Mouse (Mus musculus) embryo, embryonic 10.5 days (tissue): ENCODE results near the gene Cfap65.
A peak's percentile ranks its signal among the peaks of the same experiment; 100 is the strongest.

ENCODE experiments used
- DNase-seq: peaks from one replicate; pipeline ENCODE4 v3.0.0-alpha.2; 2015; ENCODE audit warnings: low spot score

Gene Cfap65

DNA sequence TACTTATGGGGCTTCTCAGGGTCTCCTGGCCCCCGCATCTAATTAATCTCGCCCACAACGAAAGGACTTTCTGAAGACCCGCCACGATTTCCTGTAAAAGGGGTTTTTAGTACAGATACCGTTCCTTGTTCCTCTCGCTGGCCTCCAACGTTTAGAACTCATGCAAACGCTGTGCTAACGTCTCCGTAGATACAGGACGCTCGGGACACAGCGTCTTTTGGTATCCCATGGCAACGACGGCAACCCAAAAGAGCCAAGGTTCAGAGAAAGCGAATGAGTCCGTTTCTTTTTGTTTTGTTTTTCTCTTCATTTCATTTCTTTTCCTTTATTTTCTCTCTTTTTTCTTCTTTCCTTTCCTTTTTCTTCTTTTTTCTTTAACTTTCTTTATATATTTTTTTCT lies at the start of gene Cfap65:
TSS of gene Cfap65 (minus strand) at position 198 of the 400 bp plus-strand sequence.
- peak; percentile 77 for DNase-seq

DNA sequence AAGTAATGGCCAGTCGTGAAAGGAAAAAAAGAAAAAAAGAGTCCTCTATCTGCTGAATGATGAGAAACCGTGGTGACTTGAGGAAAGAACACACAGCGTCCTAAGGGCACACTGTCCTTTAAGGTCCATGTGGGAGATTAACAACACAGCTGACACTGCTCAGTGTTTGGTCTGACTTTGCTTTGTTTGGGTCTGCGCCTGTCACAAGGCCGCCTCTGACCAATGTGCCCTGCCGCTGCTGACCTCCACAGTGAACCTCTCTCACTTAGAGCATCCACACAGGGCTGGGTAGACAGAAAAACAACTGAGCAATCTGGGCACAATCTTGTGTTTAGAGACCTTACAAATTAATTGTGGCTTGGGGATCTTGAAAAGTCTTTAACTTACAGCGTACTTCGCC lies 41.6 kb upstream of the Cfap65 start:
- DNase-seq: peak; percentile 12

- no peak for DNase-seq
Observed at GRCm38 (mm10) chr1:74975936-74976335, 40.5 kb upstream of the Cfap65 start.

DNA sequence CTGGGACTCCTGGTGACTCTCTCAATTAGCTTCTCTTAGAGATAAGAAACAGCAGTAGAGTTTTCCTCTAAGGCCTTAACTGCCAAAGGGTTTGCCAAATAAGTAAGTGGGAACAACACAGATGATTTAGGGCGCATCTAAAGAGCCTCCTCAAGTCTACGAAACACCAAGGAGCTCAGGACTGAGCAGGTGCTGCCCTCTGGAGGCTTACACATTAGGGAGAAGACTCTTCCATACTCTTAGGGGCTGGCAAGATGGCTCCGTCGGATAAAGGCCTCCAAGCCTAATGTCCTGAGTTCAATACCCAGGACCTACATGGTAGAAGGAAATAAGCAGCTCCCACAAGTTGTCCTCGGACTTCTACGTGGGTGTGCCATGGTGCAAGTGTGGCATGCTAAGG lies 38.2 kb upstream of the Cfap65 start:
- DNase-seq: no peak

- no peak for DNase-seq
Observed at GRCm38 (mm10) chr1:74971353-74972050, 36.1 kb upstream of the Cfap65 start.

GRCm38 (mm10) chr1:74967962-74968580 lies 32.7 kb upstream of the Cfap65 start:
- DNase-seq: no peak

- DNase-seq: peak; percentile 94
Observed at GRCm38 (mm10) chr1:74964494-74965215, 29.3 kb upstream of the Cfap65 start.

- DNase-seq: no peak
Observed at GRCm38 (mm10) chr1:74962853-74963227, 27.4 kb upstream of the Cfap65 start.

DNA sequence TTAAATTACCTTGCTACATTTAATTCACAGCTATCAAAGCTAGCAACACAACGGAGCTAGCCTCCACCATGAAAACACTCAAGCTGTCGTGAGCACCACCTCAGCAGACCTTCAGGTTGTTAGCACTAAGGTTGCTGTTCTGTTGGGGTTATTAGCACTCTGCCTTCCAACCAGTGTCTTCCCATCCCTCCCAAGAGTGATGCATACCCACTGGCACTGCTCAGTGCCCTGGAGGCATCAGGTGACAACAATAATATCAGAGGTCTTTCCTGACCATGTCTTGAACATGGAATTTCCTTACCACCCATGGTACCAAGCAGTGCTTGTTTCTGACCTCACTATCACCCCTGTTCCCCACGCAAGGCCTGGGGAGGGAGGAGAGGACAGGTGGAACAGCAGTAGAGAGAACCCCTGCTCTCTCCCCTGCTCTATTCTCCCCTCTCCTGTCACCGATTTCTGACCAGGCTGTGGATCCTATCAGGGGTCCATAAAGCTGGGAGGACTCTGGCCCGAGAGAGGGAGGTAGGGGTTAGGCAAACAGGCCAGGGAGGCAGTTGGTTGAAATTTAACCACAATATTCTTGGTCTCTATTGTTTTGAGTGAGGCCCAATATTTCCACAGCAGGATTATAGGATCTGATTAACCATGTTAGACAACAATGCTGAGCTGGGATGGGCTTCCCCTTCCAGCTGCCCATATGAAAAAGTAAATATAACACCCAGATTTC lies 26.9 kb upstream of the Cfap65 start:
- no peak for DNase-seq

DNA sequence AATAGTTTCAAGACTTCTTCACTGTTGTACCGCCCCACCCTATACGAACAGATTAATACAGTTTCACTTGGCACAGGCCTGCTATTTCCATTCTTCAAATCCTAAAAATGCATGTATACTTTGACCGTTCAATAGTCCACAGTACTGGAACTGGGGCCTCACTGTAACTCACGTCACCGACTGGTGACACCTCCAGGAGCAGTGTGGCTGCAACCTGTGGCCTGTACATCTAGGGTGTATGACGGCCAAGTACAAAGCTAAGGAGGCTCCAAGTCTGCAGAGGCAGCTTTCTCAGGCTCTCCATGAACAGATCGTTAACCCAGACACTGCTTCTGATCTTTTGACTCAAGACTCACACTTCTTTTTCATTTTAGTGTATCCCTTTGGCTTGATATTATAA lies 26.3 kb upstream of the Cfap65 start:
- DNase-seq: no peak

DNA sequence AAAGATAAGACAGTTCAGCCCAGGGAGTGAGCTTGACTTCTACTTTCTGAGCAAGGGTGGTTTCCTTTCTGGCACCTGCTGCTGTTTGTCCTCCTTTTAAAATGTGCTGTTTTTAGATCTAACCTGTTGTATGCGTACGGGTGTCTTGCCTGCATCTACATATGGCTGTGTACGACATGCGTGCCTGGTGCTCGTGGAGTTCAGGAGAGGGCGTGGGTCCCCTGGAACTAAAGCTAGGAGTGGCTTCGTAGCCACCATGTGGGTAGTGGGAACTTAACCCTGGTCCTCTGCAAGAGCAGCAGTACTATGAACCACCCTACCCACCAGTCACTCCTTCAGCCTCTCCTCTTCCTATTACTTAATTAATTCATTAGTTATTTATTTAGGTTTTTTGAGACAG lies 24.7 kb upstream of the Cfap65 start:
- DNase-seq: no peak

- peak; percentile 17 for DNase-seq
Observed at GRCm38 (mm10) chr1:74951556-74952210, 16.3 kb upstream of the Cfap65 start, which contains the start of gene Ihh. Ihh (minus strand) TSS chr1:74951672.

DNA sequence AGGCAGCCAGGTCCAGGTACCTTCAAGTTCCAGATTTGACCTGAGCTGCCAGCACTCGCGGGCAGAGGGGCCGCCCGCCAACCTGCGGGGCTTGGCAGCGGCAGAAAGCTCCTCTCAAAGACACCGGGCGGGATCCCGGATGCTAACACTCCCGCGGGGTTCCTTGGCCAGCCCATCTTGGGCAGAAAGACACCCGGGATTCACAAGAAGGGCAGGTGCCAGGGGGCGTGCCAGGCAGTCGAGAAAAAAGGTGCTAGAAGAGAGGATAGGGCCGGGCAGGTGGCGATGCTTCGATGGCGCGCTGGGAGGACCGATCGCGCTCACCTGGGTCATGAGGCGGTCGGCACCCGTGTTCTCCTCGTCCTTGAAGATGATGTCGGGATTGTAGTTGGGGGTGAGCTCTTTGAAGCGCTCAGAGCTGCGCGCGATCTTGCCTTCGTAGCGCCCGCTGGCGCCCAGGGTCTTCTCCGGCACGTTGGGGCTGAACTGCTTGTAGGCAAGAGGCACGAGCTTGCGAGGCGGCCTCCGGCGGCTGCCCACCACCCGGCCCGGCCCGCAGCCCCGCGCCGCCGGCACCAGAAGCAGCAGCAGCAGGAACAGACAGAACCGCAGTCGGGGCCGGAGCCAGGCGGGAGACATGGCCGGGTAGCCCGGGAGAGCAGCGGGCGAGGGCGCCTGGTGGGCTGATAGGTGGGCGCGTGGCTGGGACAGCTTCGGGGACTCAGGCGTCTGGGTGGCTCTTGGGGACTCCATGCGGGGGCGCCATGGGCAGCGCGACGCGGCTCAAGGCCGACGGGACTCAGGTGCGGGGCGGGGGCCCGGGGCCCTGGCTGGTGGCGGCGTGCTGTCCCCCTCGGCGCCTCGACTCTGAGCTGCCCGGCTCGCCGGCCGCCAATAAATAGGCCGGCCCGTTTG lies 15.4 kb upstream of the Cfap65 start:
- peak; percentile 26 for DNase-seq

- peak; percentile 14 for DNase-seq
Observed at GRCm38 (mm10) chr1:74950066-74950465, 14.7 kb upstream of the Cfap65 start.

- DNase-seq: no peak
Observed at GRCm38 (mm10) chr1:74949666-74950050, 14.3 kb upstream of the Cfap65 start.

GRCm38 (mm10) chr1:74948784-74949665 lies 13.6 kb upstream of the Cfap65 start:
- peak; percentile 71 for DNase-seq

DNA sequence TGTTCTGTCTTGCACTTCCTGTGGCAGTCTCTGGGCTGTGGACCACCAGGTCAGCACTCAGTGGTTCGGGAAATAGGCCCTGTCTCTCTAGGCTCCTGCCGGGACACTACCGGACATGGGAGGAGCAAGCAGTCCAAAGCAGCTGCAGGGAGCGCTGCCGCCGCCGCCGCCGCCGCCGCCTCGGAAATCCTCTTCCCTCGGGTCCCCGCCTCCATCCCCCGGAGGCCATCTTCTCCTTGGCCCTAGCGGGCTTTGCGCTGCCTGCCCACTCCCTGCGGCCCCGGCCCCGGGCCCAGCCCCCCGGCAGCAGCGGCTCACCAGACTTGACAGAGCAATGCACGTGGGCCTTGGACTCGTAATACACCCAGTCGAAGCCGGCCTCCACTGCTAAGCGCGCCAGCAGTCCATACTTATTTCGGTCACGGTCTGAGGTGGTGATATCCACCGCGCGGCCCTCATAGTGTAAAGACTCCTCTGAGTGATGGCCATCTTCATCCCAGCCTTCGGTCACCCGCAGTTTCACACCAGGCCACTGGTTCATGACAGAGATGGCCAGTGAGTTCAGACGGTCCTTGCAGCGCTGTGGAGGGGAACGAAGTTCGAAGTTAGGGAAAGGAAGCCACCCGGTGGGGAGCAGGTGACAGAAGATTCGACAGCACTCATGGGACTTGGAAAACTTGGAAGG lies 12.7 kb upstream of the Cfap65 start:
- DNase-seq: peak; percentile 44

- no peak for DNase-seq
Observed at GRCm38 (mm10) chr1:74941651-74942360, 6.4 kb upstream of the Cfap65 start.

GRCm38 (mm10) chr1:74939762-74940161 lies 4.4 kb upstream of the Cfap65 start:
- DNase-seq: peak; percentile 47
